Mouse (Mus musculus): ENCODE measurements at regions not wholly inside any gene's neighbourhood (a gene's known extent, or its start where the extent isn't known, plus 50 kb on each side); places are given as distances from the start of the nearest gene placed in this dataset.

GRCm38 (mm10) chr9:41449233-41449632 lies 287.7 kb upstream of the Ubash3b start:
- TF ChIP-seq POLR2A (IDR thresholded peaks at IDR 0.05; ENCODE audit: borderline replicate concordance, control insufficient read depth, low read depth, low read length) (no peak), CTCF (IDR thresholded peaks at IDR 0.05; ENCODE audit: control insufficient read depth, insufficient read depth, low read length) (no peak)
